Mouse (Mus musculus) heart, postnatal 0 days (tissue): ENCODE measurements around the gene Olfr1094. TPM values are rescaled to one million over a fixed set of nuclear protein-coding genes. Genes with fewer than 3 reads are reported as not detected.

Source experiments
- ATAC-seq: fragments of 200-750 bp; cut with Nextera tagmentation; 2 replicates; pipeline ENCODE4 v1.8.0; 2017; ENCODE audit warnings: low read depth, moderate number of reproducible peaks, moderate library complexity; ENCODE audit not compliant: insufficient read depth
- DNase-seq: peaks from one replicate; pipeline ENCODE4 v3.0.0-alpha.2; 2016; ENCODE audit warnings: low spot score
- H3K27ac ChIP-seq: fragments of 300-500 bp; sonication (generic); 2 replicates; pipeline ENCODE4 v1.5.1; 2014; ENCODE audit warnings: low read depth, mild to moderate bottlenecking
- H3K27me3 ChIP-seq: fragments of 300-500 bp; sonication (generic); 2 replicates; pipeline ENCODE4 v1.6.1; 2014; ENCODE audit warnings: low read length, mixed read lengths; ENCODE audit not compliant: control insufficient read depth, insufficient read depth
- H3K36me3 ChIP-seq: fragments of 300-500 bp; sonication (generic); replicated peaks from 2 replicates; pipeline ENCODE4 v1.6.1; 2014; ENCODE audit warnings: low read length, mixed read lengths; ENCODE audit not compliant: control insufficient read depth, insufficient read depth
- H3K4me1 ChIP-seq: fragments of 300-500 bp; sonication (generic); 2 replicates; pipeline ENCODE4 v1.6.1; 2014; ENCODE audit warnings: antibody characterized with exemption; ENCODE audit not compliant: control insufficient read depth, insufficient read depth
- H3K4me2 ChIP-seq: fragments of 300-500 bp; sonication (generic); 2 replicates; pipeline ENCODE4 v1.6.1; 2014; ENCODE audit warnings: low read depth, mild to moderate bottlenecking, low read length, moderate library complexity
- H3K4me3 ChIP-seq: fragments of 300-500 bp; sonication (generic); 2 replicates; pipeline ENCODE4 v1.5.1; 2014; ENCODE audit warnings: low read depth, low read length
- H3K9ac ChIP-seq: fragments of 300-500 bp; sonication (generic); replicated peaks from 2 replicates; pipeline ENCODE4 v1.6.1; 2014; ENCODE audit warnings: low read depth, low read length, mixed read lengths
- H3K9me3 ChIP-seq: fragments of 300-500 bp; sonication (generic); replicated peaks from 2 replicates; pipeline ENCODE4 v1.6.1; 2016; ENCODE audit warnings: low read length; ENCODE audit not compliant: control insufficient read depth
- CTCF ChIP-seq: IDR thresholded peaks from 2 replicates; pipeline ENCODE4 v1.5.1; 2016; ENCODE audit warnings: antibody characterized with exemption, control low read depth, low read depth
- EP300 ChIP-seq: IDR thresholded peaks from 2 replicates; pipeline ENCODE4 v1.6.1; 2016; ENCODE audit warnings: antibody characterized with exemption, low read depth
- WGBS: fragments of 180-500 bp; shearing (Covaris S2); extraction: QIAGEN DNeasy Blood & Tissue Kit; methylation state at CpG from one replicate; pipeline ENCODE4 v1.1.7; 2014; 5-methylcytosine and 5-hydroxymethylcytosine counted together
- polyA plus RNA-seq: library from polyadenylated mRNA; unstranded; fragments of >200 nt; fragmentation: Nextera tagmentation; extraction: Ambion mirVana; gene quantifications from 2 replicates; pipeline ENCODE4 v1.2.1, GENCODE M21; 2015
- total RNA-seq: library from RNA; depleted of rRNA; stranded (reverse); fragments of >200 nt; gene quantifications from 2 replicates; pipeline ENCODE4 v1.2.3, GENCODE M21; 2014; ENCODE audit warnings: low replicate concordance; rRNA removed

Gene Olfr1094
- total RNA-seq (not detected in 2 replicates), polyA plus RNA-seq (not detected in 2 replicates)

DNA sequence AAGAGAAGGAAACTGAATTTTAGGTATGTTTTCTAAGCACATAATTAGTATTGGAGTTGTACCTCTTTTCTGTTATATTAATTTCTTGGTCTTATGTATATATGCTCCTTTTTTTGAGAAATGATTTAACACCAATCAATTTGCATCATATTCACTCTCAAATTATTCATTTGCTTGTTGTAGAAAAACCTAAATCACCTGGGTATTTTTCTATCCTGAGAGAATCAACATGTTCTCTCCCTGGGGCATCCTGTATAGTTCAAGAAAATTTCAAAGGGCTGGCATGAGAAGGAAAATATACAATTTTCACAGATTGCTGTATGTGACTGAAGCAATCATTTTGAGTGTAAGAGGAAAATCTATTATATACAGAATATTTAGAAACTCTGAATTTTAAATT is at the start of gene Olfr1094:
Gene Olfr1094 (plus strand): TSS at position 301 of the 400 bp plus-strand sequence.
- Histone ChIP-seq H3K4me2 (no peak within 1 kb of the TSS), H3K27me3 (no peaks in the 10 kb centered on the region), H3K9ac (no peak within 1 kb of the TSS), H3K9me3 (no peaks in the 10 kb centered on the region), H3K36me3 (no peaks in the 10 kb centered on the region), H3K4me3 (no peak within 1 kb of the TSS), H3K27ac (no peak within 1 kb of the TSS), H3K4me1 (no peaks in the 10 kb centered on the region)
- ATAC-seq, result no peak
- TF ChIP-seq EP300 (no peak), CTCF (no peak)
- no peak for DNase-seq

DNA sequence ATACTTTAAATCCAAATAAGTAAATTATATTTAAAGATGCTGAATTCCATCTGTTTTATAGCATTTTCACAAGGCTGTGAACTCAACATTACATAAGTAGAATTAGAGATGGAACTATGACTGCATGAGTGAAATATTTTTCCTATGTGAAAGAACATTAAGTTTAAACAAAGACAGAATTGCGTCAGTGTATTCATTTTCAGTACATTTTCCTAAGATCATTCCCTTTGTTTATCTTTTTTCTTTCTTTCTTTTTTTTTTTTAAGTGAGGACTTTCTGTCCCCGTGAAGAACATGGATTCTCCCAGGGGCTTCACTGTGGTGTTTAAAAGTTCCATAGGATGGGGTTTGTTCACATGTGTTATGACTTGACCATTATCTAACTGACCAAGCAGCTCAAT is 42.3 kb upstream of the Olfr1094 start, which contains the start of gene Olfr1093:
Gene Olfr1093 (plus strand): TSS at position 301 of the 400 bp plus-strand sequence.
- Histone ChIP-seq H3K27me3 (no peaks in the 10 kb centered on the region), H3K27ac (no peak within 1 kb of the TSS), H3K4me1 (no peaks in the 10 kb centered on the region), H3K4me2 (no peak within 1 kb of the TSS), H3K9me3 (no peaks in the 10 kb centered on the region), H3K4me3 (no peak within 1 kb of the TSS), H3K9ac (no peak within 1 kb of the TSS), H3K36me3 (no peaks in the 10 kb centered on the region)
- ATAC-seq (no peak), DNase-seq (no peak)
- TF ChIP-seq EP300 (no peak), CTCF (no peak)
- WGBS, result 69% methylated on average over 2 of the region's 2 CpGs

DNA sequence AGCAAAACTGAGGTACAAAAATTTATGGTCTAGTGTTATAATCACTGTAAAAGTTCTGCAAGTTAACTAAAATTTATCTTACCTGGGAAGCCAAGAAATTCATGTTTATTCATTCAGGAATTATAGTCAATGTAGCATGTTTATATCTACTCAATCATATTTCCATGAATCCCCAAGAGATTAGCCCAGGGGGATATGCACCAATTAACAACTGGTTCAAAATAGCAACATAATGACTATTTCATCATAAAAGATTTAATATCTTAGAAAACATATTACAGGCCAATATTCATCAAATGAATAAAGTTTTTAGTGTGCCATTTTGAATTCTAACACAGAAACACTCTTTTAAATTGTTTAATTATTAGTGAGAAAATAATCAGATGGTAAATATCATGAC is 14.5 kb upstream of the Olfr1094 start, which contains the start of gene Olfr141:
Gene Olfr141 (minus strand): TSS at position 101 of the 400 bp plus-strand sequence.
- H3K9ac ChIP-seq, result no peak within 1 kb of the TSS
- H3K4me2 ChIP-seq, result no peak within 1 kb of the TSS
- DNase-seq, result no peak
- H3K4me1 ChIP-seq, result no peaks in the 10 kb centered on the region
- H3K9me3 ChIP-seq, result no peaks in the 10 kb centered on the region
- H3K4me3 ChIP-seq, result no peak within 1 kb of the TSS
- no peak within 1 kb of the TSS for H3K27ac ChIP-seq
- H3K27me3 ChIP-seq, result no peaks in the 10 kb centered on the region
- no peak for ATAC-seq
- no peaks in the 10 kb centered on the region for H3K36me3 ChIP-seq
- no peak for TF ChIP-seq CTCF
- no peak for TF ChIP-seq EP300

DNA sequence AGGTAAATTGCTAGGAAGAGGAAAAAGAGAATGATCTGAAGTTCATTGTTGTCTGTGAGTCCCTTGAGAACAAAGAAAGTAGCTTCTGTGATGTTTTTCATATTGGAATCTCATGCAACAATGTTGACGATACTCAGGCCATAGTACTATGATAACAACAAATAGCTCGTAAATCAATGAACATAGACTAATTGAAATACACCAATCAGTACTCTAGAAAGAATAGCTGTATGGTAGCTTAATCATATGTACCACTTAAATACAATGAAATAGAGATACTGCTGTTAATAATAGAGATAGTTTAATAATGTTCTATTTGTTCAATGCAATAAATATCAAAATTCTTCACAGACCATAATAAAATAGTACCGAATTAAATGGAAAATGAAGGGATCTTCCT is 27.1 kb downstream of the Olfr1094 start, which contains the start of gene Olfr1095:
Gene Olfr1095 (minus strand): TSS at position 101 of the 400 bp plus-strand sequence.
- DNase-seq (no peak), ATAC-seq (no peak)
- H3K4me2 ChIP-seq, result no peak within 1 kb of the TSS
- H3K27me3 ChIP-seq, result no peaks in the 10 kb centered on the region
- no peaks in the 10 kb centered on the region for H3K4me1 ChIP-seq
- H3K27ac ChIP-seq, result no peak within 1 kb of the TSS
- WGBS, result 77% methylated on average over 3 of the region's 3 CpGs
- H3K9ac ChIP-seq, result no peak within 1 kb of the TSS
- no peak for TF ChIP-seq CTCF
- no peak for TF ChIP-seq EP300
- H3K36me3 ChIP-seq, result no peaks in the 10 kb centered on the region
- H3K9me3 ChIP-seq, result no peaks in the 10 kb centered on the region
- H3K4me3 ChIP-seq, result no peak within 1 kb of the TSS

DNA sequence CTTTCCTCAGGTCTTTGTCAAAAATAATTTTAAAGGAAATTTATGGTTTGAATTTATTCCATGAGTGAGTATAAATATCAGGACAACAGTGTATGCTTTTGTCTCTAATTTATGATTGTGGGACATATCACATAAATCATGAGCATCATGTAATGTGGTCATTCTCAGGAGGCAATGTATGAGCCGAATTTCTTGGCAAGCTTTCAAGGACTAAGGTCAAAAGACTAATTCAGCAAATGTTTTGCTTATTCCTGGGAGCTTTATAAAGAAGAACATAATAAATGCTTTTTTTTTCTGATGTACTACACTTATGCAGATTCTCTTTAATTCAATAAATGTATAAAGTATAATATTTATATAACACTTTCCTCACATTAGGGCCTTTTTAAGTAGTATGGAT is 50.2 kb downstream of the Olfr1094 start, which contains the start of gene Gm13723:
Gene Gm13723 (minus strand): TSS at position 101 of the 400 bp plus-strand sequence.
- Histone ChIP-seq H3K9me3 (no peaks in the 10 kb centered on the region), H3K4me2 (no peak within 1 kb of the TSS), H3K4me1 (no peaks in the 10 kb centered on the region), H3K9ac (no peak within 1 kb of the TSS), H3K27me3 (no peaks in the 10 kb centered on the region), H3K27ac (no peak within 1 kb of the TSS), H3K4me3 (no peak within 1 kb of the TSS), H3K36me3 (no peaks in the 10 kb centered on the region)
- ATAC-seq (no peak), DNase-seq (no peak)
- TF ChIP-seq CTCF (no peak), EP300 (no peak)
- WGBS, result 45% methylated on average over 1 of the region's 1 CpGs

Other genes starting within 250 kb of the Olfr1094 start
- not detected in 2 replicates for gene Olfr1082, start 225.7 kb upstream of the Olfr1094 start, total RNA-seq
- not detected in 2 replicates for gene Olfr1082, start 225.7 kb upstream of the Olfr1094 start, polyA plus RNA-seq
- not detected in 2 replicates for gene Olfr1084, start 184.9 kb upstream of the Olfr1094 start, total RNA-seq
- not detected in 2 replicates for gene Olfr1084, start 184.9 kb upstream of the Olfr1094 start, polyA plus RNA-seq
- gene Olfr1085, start 162.6 kb upstream of the Olfr1094 start, total RNA-seq, result not detected in 2 replicates
- not detected in 2 replicates for gene Olfr1085, start 162.6 kb upstream of the Olfr1094 start, polyA plus RNA-seq
- not detected in 2 replicates for gene Olfr1086, start 144.6 kb upstream of the Olfr1094 start, total RNA-seq
- gene Olfr1086, start 144.6 kb upstream of the Olfr1094 start, polyA plus RNA-seq, result not detected in 2 replicates
- not detected in 2 replicates for gene Olfr1087, start 126.3 kb upstream of the Olfr1094 start, total RNA-seq
- gene Olfr1087, start 126.3 kb upstream of the Olfr1094 start, polyA plus RNA-seq, result not detected in 2 replicates
- gene Olfr1089, start 91.0 kb upstream of the Olfr1094 start, total RNA-seq, result not detected in 2 replicates
- not detected in 2 replicates for gene Olfr1089, start 91.0 kb upstream of the Olfr1094 start, polyA plus RNA-seq
- not detected in 2 replicates for gene Olfr1090, start 65.7 kb upstream of the Olfr1094 start, total RNA-seq
- gene Olfr1090, start 65.7 kb upstream of the Olfr1094 start, polyA plus RNA-seq, result not detected in 2 replicates
- gene Olfr1093, start 42.2 kb upstream of the Olfr1094 start, total RNA-seq, result not detected in 2 replicates
- not detected in 2 replicates for gene Olfr1093, start 42.2 kb upstream of the Olfr1094 start, polyA plus RNA-seq
- not detected in 2 replicates for gene Olfr141, start 14.6 kb upstream of the Olfr1094 start, total RNA-seq
- not detected in 2 replicates for gene Olfr141, start 14.6 kb upstream of the Olfr1094 start, polyA plus RNA-seq
- gene Olfr1095, start 27.0 kb downstream of the Olfr1094 start, total RNA-seq, result not detected in 2 replicates
- not detected in 2 replicates for gene Olfr1095, start 27.0 kb downstream of the Olfr1094 start, polyA plus RNA-seq
- not detected in 2 replicates for gene Gm13723, start 50.1 kb downstream of the Olfr1094 start, total RNA-seq
- not detected in 2 replicates for gene Gm13723, start 50.1 kb downstream of the Olfr1094 start, polyA plus RNA-seq
- not detected in 2 replicates for gene Olfr1097, start 67.6 kb downstream of the Olfr1094 start, total RNA-seq
- not detected in 2 replicates for gene Olfr1097, start 67.6 kb downstream of the Olfr1094 start, polyA plus RNA-seq
- gene Olfr1098, start 99.9 kb downstream of the Olfr1094 start, total RNA-seq, result not detected in 2 replicates
- not detected in 2 replicates for gene Olfr1098, start 99.9 kb downstream of the Olfr1094 start, polyA plus RNA-seq
- gene Olfr1099, start 136.0 kb downstream of the Olfr1094 start, total RNA-seq, result not detected in 2 replicates
- gene Olfr1099, start 136.0 kb downstream of the Olfr1094 start, polyA plus RNA-seq, result not detected in 2 replicates
- not detected in 2 replicates for gene Olfr1100, start 155.3 kb downstream of the Olfr1094 start, total RNA-seq
- gene Olfr1100, start 155.3 kb downstream of the Olfr1094 start, polyA plus RNA-seq, result not detected in 2 replicates
- not detected in 2 replicates for gene Olfr1101, start 166.6 kb downstream of the Olfr1094 start, total RNA-seq
- gene Olfr1101, start 166.6 kb downstream of the Olfr1094 start, polyA plus RNA-seq, result not detected in 2 replicates
- not detected in 2 replicates for gene Olfr1102, start 173.7 kb downstream of the Olfr1094 start, total RNA-seq
- not detected in 2 replicates for gene Olfr1102, start 173.7 kb downstream of the Olfr1094 start, polyA plus RNA-seq
- not detected in 2 replicates for gene Olfr1104, start 202.4 kb downstream of the Olfr1094 start, total RNA-seq
- gene Olfr1104, start 202.4 kb downstream of the Olfr1094 start, polyA plus RNA-seq, result not detected in 2 replicates
- gene Olfr1105, start 211.9 kb downstream of the Olfr1094 start, total RNA-seq, result not detected in 2 replicates
- gene Olfr1105, start 211.9 kb downstream of the Olfr1094 start, polyA plus RNA-seq, result not detected in 2 replicates
- gene Olfr1106, start 227.6 kb downstream of the Olfr1094 start, total RNA-seq, result not detected in 2 replicates
- not detected in 2 replicates for gene Olfr1106, start 227.6 kb downstream of the Olfr1094 start, polyA plus RNA-seq